Mouse (Mus musculus) liver, adult 2 months (tissue): Measurements from ENCODE around the gene Pip4k2c. TPM values are rescaled to one million over a fixed set of nuclear protein-coding genes. Genes with fewer than 3 reads are reported as not detected.
A peak's percentile ranks its signal among the peaks of the same experiment; 100 is the strongest.

Source experiments
- DNase-seq: peaks from one replicate; pipeline ENCODE4 v3.0.0-alpha.2; 2011; ENCODE audit warnings: low read depth, low spot score; ENCODE audit errors: extremely low read depth
- H3K27ac ChIP-seq: fragments of 200-500 bp; replicated peaks from 2 replicates; pipeline ENCODE4 v1.5.1; 2012; ENCODE audit warnings: low read depth, mild to moderate bottlenecking, control low read depth, inconsistent platforms, low read length; ENCODE audit not compliant: insufficient read depth
- H3K27me3 ChIP-seq: fragments of 200-500 bp; 2 replicates; pipeline ENCODE4 v1.6.1; 2012; ENCODE audit warnings: mild to moderate bottlenecking, moderate library complexity, low read length, inconsistent platforms; ENCODE audit not compliant: control insufficient read depth, insufficient read depth
- H3K36me3 ChIP-seq: fragments of 200-500 bp; 2 replicates; pipeline ENCODE4 v1.6.1; 2012; ENCODE audit warnings: low read length, inconsistent platforms; ENCODE audit not compliant: control insufficient read depth, insufficient read depth
- H3K4me1 ChIP-seq: fragments of 200-500 bp; 2 replicates; pipeline ENCODE4 v1.6.1; 2011; ENCODE audit warnings: low read length; ENCODE audit not compliant: control insufficient read depth, insufficient read depth
- H3K4me3 ChIP-seq: fragments of 200-500 bp; 2 replicates; pipeline ENCODE4 v1.5.1; 2011; ENCODE audit warnings: low read depth, mild to moderate bottlenecking, control low read depth, low read length, moderate library complexity; ENCODE audit not compliant: insufficient read depth
- H3K79me2 ChIP-seq: fragments of 200-500 bp; 2 replicates; pipeline ENCODE4 v1.6.1; 2012; ENCODE audit warnings: inconsistent platforms, mild to moderate bottlenecking, low read length, moderate library complexity; ENCODE audit not compliant: control insufficient read depth, insufficient read depth
- H3K9ac ChIP-seq: fragments of 200-500 bp; 2 replicates; pipeline ENCODE4 v1.6.1; 2012; ENCODE audit warnings: low read depth, mild to moderate bottlenecking, control low read depth, inconsistent platforms, low read length
- CTCF ChIP-seq: fragments of 200-500 bp; IDR thresholded peaks from 2 replicates; pipeline ENCODE4 v1.5.1; 2011; ENCODE audit warnings: low read depth, low read length, control low read depth
- POLR2A ChIP-seq: fragments of 200-500 bp; IDR thresholded peaks from 2 replicates; pipeline ENCODE4 v1.6.1; 2011; ENCODE audit warnings: low read length, control low read depth; ENCODE audit not compliant: insufficient read depth; ENCODE audit errors: extremely low read depth
- WGBS: fragments of 180-500 bp; shearing (Covaris S2); methylation state at CpG from one replicate; pipeline ENCODE4 v1.1.7; 2018; 5-methylcytosine and 5-hydroxymethylcytosine counted together
- polyA plus RNA-seq: library from polyadenylated mRNA; depleted of rRNA; stranded (reverse); fragments of >200 nt; gene quantifications from 2 replicates; pipeline ENCODE4 v1.2.3, GENCODE M21; 2012
- total RNA-seq: library from RNA; depleted of rRNA; stranded (reverse); fragments of >200 nt; gene quantifications from 2 replicates; pipeline ENCODE4 v1.2.3, GENCODE M21; 2014

Gene Pip4k2c
- total and polyA plus RNA-seq, 2 experiments, result 8.9 to 13.9 TPM

GRCm38 (mm10) chr10:127238241-127238824 is 26.9 kb upstream of the Pip4k2c start:
- WGBS, result 67% methylated on average over 18 of the region's 18 CpGs
- Histone ChIP-seq H3K36me3 (no peaks in the 10 kb centered on the region), H3K27ac (no peak overlapping the region), H3K9ac (no peak overlapping the region), H3K4me1 (no peaks in the 10 kb centered on the region), H3K27me3 (no peaks in the 10 kb centered on the region; the same call in 1 of the 2 replicates), H3K4me3 (no peak overlapping the region), H3K79me2 (no peaks in the 10 kb centered on the region)
- no peak for DNase-seq
- TF ChIP-seq CTCF, result no peak
- TF ChIP-seq POLR2A, result no peak

- Histone ChIP-seq H3K79me2 (no peaks in the 10 kb centered on the region), H3K27ac (no peak overlapping the region), H3K36me3 (no peaks in the 10 kb centered on the region), H3K4me3 (no peak overlapping the region), H3K9ac (no peak overlapping the region), H3K27me3 (no peaks in the 10 kb centered on the region; the same call in 1 of the 2 replicates), H3K4me1 (no peaks in the 10 kb centered on the region)
- WGBS, result 46% methylated on average over 9 of the region's 9 CpGs
- no peak for TF ChIP-seq CTCF
- no peak for TF ChIP-seq POLR2A
- DNase-seq, result no peak
These were observed 25.2 kb upstream of the Pip4k2c start for GRCm38 (mm10) chr10:127236541-127236940.

GRCm38 (mm10) chr10:127233141-127233540 is 21.8 kb upstream of the Pip4k2c start:
- Histone ChIP-seq H3K27me3 (no peaks in the 10 kb centered on the region; the same call in 1 of the 2 replicates), H3K36me3 (no peaks in the 10 kb centered on the region)
- no peak for DNase-seq

GRCm38 (mm10) chr10:127231741-127232140 is 20.4 kb upstream of the Pip4k2c start:
- no peak overlapping the region for H3K9ac ChIP-seq
- no peaks in the 10 kb centered on the region for H3K79me2 ChIP-seq
- H3K4me3 ChIP-seq, result no peak overlapping the region
- H3K27me3 ChIP-seq, result no peaks in the 10 kb centered on the region; the same call in 1 of the 2 replicates
- no peaks in the 10 kb centered on the region for H3K36me3 ChIP-seq
- no peak overlapping the region for H3K27ac ChIP-seq
- no peaks in the 10 kb centered on the region for H3K4me1 ChIP-seq
- no peak for DNase-seq
- 85% methylated on average over 14 of the region's 14 CpGs for WGBS
- no peak for TF ChIP-seq POLR2A

More at GRCm38 (mm10) chr10:127233141-127233540, 21.8 kb upstream of the Pip4k2c start:
- no peaks in the 10 kb centered on the region for H3K79me2 ChIP-seq
- 82% methylated on average over 9 of the region's 9 CpGs for WGBS
- no peak overlapping the region for H3K9ac ChIP-seq
- no peak overlapping the region for H3K27ac ChIP-seq
- no peak for TF ChIP-seq POLR2A
- TF ChIP-seq CTCF, result peak; percentile 43
- H3K4me3 ChIP-seq, result no peak overlapping the region
- no peaks in the 10 kb centered on the region for H3K4me1 ChIP-seq

- no peak overlapping the region for H3K9ac ChIP-seq
- no peak for DNase-seq
- H3K4me3 ChIP-seq, result no peak overlapping the region
- TF ChIP-seq POLR2A (no peak), CTCF (no peak)
- H3K4me1 ChIP-seq, result no peaks in the 10 kb centered on the region
- H3K36me3 ChIP-seq, result no peaks in the 10 kb centered on the region
- no peaks in the 10 kb centered on the region for H3K27me3 ChIP-seq
- H3K27ac ChIP-seq, result no peak overlapping the region
- H3K79me2 ChIP-seq, result no peaks in the 10 kb centered on the region
- WGBS, result 76% methylated on average over 12 of the region's 12 CpGs
These were observed 19.3 kb upstream of the Pip4k2c start for GRCm38 (mm10) chr10:127230693-127231092.

GRCm38 (mm10) chr10:127228897-127229296 is 17.5 kb upstream of the Pip4k2c start:
- H3K36me3 ChIP-seq, result no peaks in the 10 kb centered on the region
- TF ChIP-seq POLR2A (no peak), CTCF (peak; percentile 29; the same call in 1 of the 2 replicates)
- DNase-seq, result peak; percentile 57
- H3K27me3 ChIP-seq, result no peaks in the 10 kb centered on the region
- WGBS, result 21% methylated on average over 4 of the region's 4 CpGs
- no peak overlapping the region for H3K27ac ChIP-seq
- no peak overlapping the region for H3K9ac ChIP-seq
- no peaks in the 10 kb centered on the region for H3K79me2 ChIP-seq
- H3K4me3 ChIP-seq, result no peak overlapping the region
- no peaks in the 10 kb centered on the region for H3K4me1 ChIP-seq
